Mouse (Mus musculus) C2C12 (cell line): ENCODE measurements around the gene Narfl.

Experiments used
- CEBPB ChIP-seq: IDR thresholded peaks from one replicate; pipeline ENCODE4 v1.6.1; 2011; ENCODE audit warnings: low read depth, mild to moderate bottlenecking, control low read depth, moderate library complexity
- CTCF ChIP-seq: IDR thresholded peaks from one replicate; pipeline ENCODE4 v1.5.1; 2011; ENCODE audit not compliant: control insufficient read depth, insufficient read depth, insufficient read length
- FOSL1 ChIP-seq: IDR thresholded peaks from one replicate; pipeline ENCODE4 v1.8.0; 2011; ENCODE audit warnings: mild to moderate bottlenecking, low read length; ENCODE audit not compliant: poor library complexity, insufficient read depth, severe bottlenecking
- MAX ChIP-seq: IDR thresholded peaks from one replicate; pipeline ENCODE4 v1.6.1; 2011; ENCODE audit warnings: mild to moderate bottlenecking, control low read depth
- MYOD1 ChIP-seq: IDR thresholded peaks from one replicate; pipeline ENCODE4 v1.6.1; 2011; ENCODE audit warnings: low read depth; ENCODE audit not compliant: control insufficient read depth, insufficient read length
- MYOG ChIP-seq: IDR thresholded peaks from one replicate; pipeline ENCODE4 v1.6.1; 2011; ENCODE audit not compliant: control insufficient read depth, insufficient read length; ENCODE audit errors: extremely low read depth
- USF1 ChIP-seq: IDR thresholded peaks from one replicate; pipeline ENCODE4 v1.6.1; 2011; ENCODE audit warnings: low read depth, mild to moderate bottlenecking, control low read depth, moderate library complexity

DNA sequence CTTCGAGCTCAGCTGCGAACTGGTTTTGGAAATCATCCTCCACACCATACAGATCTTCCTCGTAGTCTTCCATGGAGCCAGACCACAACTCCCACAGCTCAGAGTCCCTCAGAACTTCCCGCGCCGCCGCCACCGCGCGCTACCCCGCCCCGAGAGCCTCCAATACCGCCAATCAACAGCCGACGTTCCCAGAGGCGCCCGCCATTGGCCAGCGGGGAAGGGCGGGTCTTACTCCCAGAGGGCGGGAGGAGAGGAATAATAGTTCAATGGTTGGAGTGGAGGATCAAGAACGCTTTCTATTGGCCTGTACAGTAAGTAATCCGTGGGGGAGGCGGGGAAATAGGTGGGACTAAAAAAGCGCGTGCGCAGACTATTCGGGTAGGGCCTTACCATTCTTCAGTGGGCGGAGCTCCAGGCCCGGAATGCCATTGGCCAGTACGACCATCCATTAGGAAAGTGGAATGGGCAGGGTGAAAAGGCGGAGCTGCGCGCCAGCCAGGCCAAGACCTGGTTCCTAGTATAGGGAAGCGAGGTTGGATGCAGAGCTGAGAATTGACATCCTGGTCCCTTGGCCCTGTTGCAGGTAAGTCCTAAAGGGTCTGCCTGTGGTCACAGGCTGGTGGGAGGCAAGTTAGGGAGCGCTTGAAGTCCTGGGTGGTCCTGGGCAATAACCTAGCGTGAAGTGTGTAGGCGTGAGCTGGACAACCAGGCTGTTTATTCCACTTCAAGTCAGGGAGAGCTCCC is 46.1 kb upstream of the Narfl start, which contains the start of the genes Chtf18 and Rpusd1:
- no peak for TF ChIP-seq CTCF
- TF ChIP-seq MYOG, result no peak
- no peak for TF ChIP-seq MYOD1
- peak; percentile 29 for TF ChIP-seq MAX
- TF ChIP-seq USF1, result no peak
- no peak for TF ChIP-seq CEBPB
- no peak for TF ChIP-seq FOSL1
